Mouse (Mus musculus): ENCODE results near the gene Prm1. TPM values are rescaled to one million over a fixed set of nuclear protein-coding genes. Genes with fewer than 3 reads are reported as not detected.
"Not testable (repeated sequence)": the region's sequence is repeated elsewhere in the genome, so short reads cannot be mapped to it uniquely, and the experiment has no call there.

Gene Prm1
- polyA plus RNA-seq, 1 experiment from 2014 or later, result 0.83 TPM

GRCm38 (mm10) chr16:10819966-10820365 lies 14.3 kb upstream of the Prm1 start:
- 73% methylated on average over 3 of the region's 3 CpGs for WGBS
- Histone ChIP-seq H3K4me1 (peaks cover 12% of the 10 kb centered on the region), H3K9me3 (0 out of 2 replicates have a peak, but pooled peaks cover 3% of the 10 kb centered on the region), H3K27ac (no peak overlapping the region), H3K27me3 (no peaks in the 10 kb centered on the region), H3K4me2 (replicated peaks) (no peak overlapping the region), H3K36me3 (no peaks in the 10 kb centered on the region), H3K9ac (no peak overlapping the region), H3K4me3 (no peak overlapping the region)
- no peak for ATAC-seq (ENCODE audit: low FRiP score, low read depth)

DNA sequence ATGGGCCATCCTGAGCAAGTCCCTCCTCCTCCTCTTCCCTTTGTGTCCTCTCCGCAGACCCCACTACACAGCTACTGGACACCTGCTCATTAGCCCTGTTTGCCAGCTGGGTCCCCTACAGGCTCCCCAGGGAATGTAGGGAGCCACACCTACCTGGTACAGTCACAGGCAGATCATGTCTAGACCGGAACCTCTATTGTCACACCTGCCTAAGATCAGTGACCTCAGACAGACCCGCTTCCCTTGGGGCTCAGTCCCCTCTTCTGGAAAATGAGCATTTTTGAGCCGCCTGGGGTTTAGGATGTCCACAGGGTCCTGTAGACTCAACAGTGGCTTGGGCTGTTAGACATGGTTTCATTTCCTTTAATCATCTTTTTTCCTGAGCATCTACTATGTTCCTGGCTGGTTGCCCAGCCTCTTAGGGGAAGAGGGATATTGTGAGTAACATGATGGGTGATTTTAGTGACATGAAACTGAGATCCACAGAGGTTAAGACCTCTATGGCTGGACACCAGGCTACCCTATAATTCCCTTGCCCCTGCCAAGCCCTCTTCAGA lies 13.0 kb upstream of the Prm1 start:
- H3K9ac ChIP-seq, result no peak overlapping the region
- H3K36me3 ChIP-seq, result no peaks in the 10 kb centered on the region
- no peak for ATAC-seq (ENCODE audit: low FRiP score, low read depth)
- H3K4me1 ChIP-seq, result peaks cover 9% of the 10 kb centered on the region
- 0 out of 2 replicates have a peak, but pooled peaks cover 3% of the 10 kb centered on the region for H3K9me3 ChIP-seq
- no peak overlapping the region for H3K27ac ChIP-seq
- 80% methylated on average over 4 of the region's 4 CpGs for WGBS
- H3K27me3 ChIP-seq, result no peaks in the 10 kb centered on the region
- H3K4me2 ChIP-seq (replicated peaks), result no peak overlapping the region
- no peak overlapping the region for H3K4me3 ChIP-seq

- H3K4me3 ChIP-seq, result no peak overlapping the region
- H3K36me3 ChIP-seq, result no peaks in the 10 kb centered on the region
- H3K27ac ChIP-seq, result no peak overlapping the region
- H3K9me3 ChIP-seq, result no peaks in the 10 kb centered on the region
- H3K4me1 ChIP-seq, result no peaks in the 10 kb centered on the region
- H3K4me2 ChIP-seq (replicated peaks), result no peak overlapping the region
- no peaks in the 10 kb centered on the region for H3K27me3 ChIP-seq
- ATAC-seq (ENCODE audit: low FRiP score, low read depth), result no peak
- no peak overlapping the region for H3K9ac ChIP-seq
- WGBS, result 76% methylated on average over 4 of the region's 4 CpGs
Measured at GRCm38 (mm10) chr16:10814864-10815263, 9.2 kb upstream of the Prm1 start.

GRCm38 (mm10) chr16:10813726-10814125 lies 8.1 kb upstream of the Prm1 start:
- Histone ChIP-seq H3K36me3 (no peaks in the 10 kb centered on the region), H3K27ac (no peak overlapping the region), H3K9me3 (no peaks in the 10 kb centered on the region), H3K27me3 (no peaks in the 10 kb centered on the region), H3K4me2 (replicated peaks) (no peak overlapping the region), H3K4me3 (no peak overlapping the region), H3K9ac (no peak overlapping the region), H3K4me1 (no peaks in the 10 kb centered on the region)
- WGBS, result 82% methylated on average over 4 of the region's 4 CpGs
- ATAC-seq (ENCODE audit: low FRiP score, low read depth), result no peak

- H3K27ac ChIP-seq, result no peak within 1 kb of the TSS
- H3K4me2 ChIP-seq (replicated peaks), result no peak within 1 kb of the TSS
- H3K9me3 ChIP-seq, result no peaks in the 10 kb centered on the region
- no peaks in the 10 kb centered on the region for H3K36me3 ChIP-seq
- no peaks in the 10 kb centered on the region for H3K4me1 ChIP-seq
- WGBS, result 85% methylated on average over 2 of the region's 2 CpGs
- ATAC-seq (ENCODE audit: low FRiP score, low read depth), result no peak
- H3K27me3 ChIP-seq, result no peaks in the 10 kb centered on the region
- no peak within 1 kb of the TSS for H3K9ac ChIP-seq
- H3K4me3 ChIP-seq, result no peak within 1 kb of the TSS
Measured at GRCm38 (mm10) chr16:10812865-10813371, 7.3 kb upstream of the Prm1 start, which contains the start of gene Gm11172. Gm11172 (plus strand) TSS chr16:10812915.

DNA sequence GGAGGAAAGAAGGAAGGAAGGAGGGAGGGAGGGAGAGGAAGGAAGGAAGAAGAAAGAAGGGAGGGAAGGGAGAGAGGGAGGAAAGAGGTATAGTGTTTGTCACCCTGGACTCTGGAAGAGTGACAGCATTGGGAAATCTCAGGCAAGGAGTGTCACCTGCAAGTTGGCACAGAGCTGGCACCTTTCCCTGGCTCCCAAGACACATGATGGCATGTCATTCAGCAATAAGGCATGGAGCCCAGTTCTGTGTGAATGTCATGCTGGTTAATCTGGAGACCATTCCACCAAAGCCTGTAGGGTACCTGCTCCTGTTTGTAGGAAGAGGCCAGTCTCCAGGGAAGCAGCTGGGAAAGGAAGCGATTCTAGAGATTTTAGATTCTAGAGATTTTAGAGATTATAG lies 4.7 kb upstream of the Prm1 start:
- no peaks in the 10 kb centered on the region for H3K27me3 ChIP-seq
- H3K4me3 ChIP-seq, result no peak overlapping the region
- no peak overlapping the region for H3K9ac ChIP-seq
- no peak overlapping the region for H3K4me2 ChIP-seq (replicated peaks)
- H3K9me3 ChIP-seq, result no peaks in the 10 kb centered on the region
- 100% methylated on average over 1 of the region's 1 CpGs for WGBS
- no peak overlapping the region for H3K27ac ChIP-seq
- ATAC-seq (ENCODE audit: low FRiP score, low read depth), result no peak
- no peaks in the 10 kb centered on the region for H3K36me3 ChIP-seq
- H3K4me1 ChIP-seq, result peaks cover 11% of the 10 kb centered on the region

GRCm38 (mm10) chr16:10802420-10802819 lies 3.2 kb downstream of the Prm1 start:
- H3K4me2 ChIP-seq (replicated peaks); ATAC-seq (ENCODE audit: low FRiP score, low read depth); H3K9me3 ChIP-seq; H3K27me3 ChIP-seq; H3K9ac ChIP-seq; H3K27ac ChIP-seq; H3K4me3 ChIP-seq; H3K36me3 ChIP-seq: not testable (repeated sequence)
- 86% methylated on average over 3 of the region's 3 CpGs for WGBS
- H3K4me1 ChIP-seq, result peaks cover 11% of the 10 kb centered on the region

- H3K9me3 ChIP-seq, result no peaks in the 10 kb centered on the region
- no peak within 1 kb of the TSS for H3K4me2 ChIP-seq (replicated peaks)
- H3K27ac ChIP-seq, result no peak within 1 kb of the TSS
- H3K36me3 ChIP-seq, result no peaks in the 10 kb centered on the region
- H3K4me3 ChIP-seq, result no peak within 1 kb of the TSS
- 74% methylated on average over 6 of the region's 6 CpGs for WGBS
- no peak for ATAC-seq (ENCODE audit: low FRiP score, low read depth)
- no peaks in the 10 kb centered on the region for H3K4me1 ChIP-seq
- peaks cover 33% of the 10 kb centered on the region for H3K27me3 ChIP-seq
- no peak within 1 kb of the TSS for H3K9ac ChIP-seq
Measured at GRCm38 (mm10) chr16:10796034-10796433, 9.6 kb downstream of the Prm1 start, which contains the start of gene Prm2. Prm2 (minus strand) TSS chr16:10796134.

GRCm38 (mm10) chr16:10790702-10791101 lies 14.9 kb downstream of the Prm1 start, which contains the start of gene Prm3:
Prm3 (minus strand) TSS chr16:10790914.
- WGBS, result 68% methylated on average over 9 of the region's 9 CpGs
- H3K4me3 ChIP-seq, result no peak within 1 kb of the TSS
- no peak within 1 kb of the TSS for H3K27ac ChIP-seq
- H3K27me3 ChIP-seq, result peaks cover 14% of the 10 kb centered on the region
- peaks cover 17% of the 10 kb centered on the region for H3K4me1 ChIP-seq
- no peaks in the 10 kb centered on the region for H3K36me3 ChIP-seq
- no peak within 1 kb of the TSS for H3K9ac ChIP-seq
- H3K9me3 ChIP-seq, result no peaks in the 10 kb centered on the region
- ATAC-seq (ENCODE audit: low FRiP score, low read depth), result no peak
- no peak within 1 kb of the TSS for H3K4me2 ChIP-seq (replicated peaks)

- H3K36me3 ChIP-seq, result no peaks in the 10 kb centered on the region
- peaks cover 20% of the 10 kb centered on the region for H3K4me1 ChIP-seq
- no peaks in the 10 kb centered on the region for H3K27me3 ChIP-seq
- no peak overlapping the region for H3K4me3 ChIP-seq
- H3K27ac ChIP-seq, result no peak overlapping the region
- H3K9me3 ChIP-seq, result no peaks in the 10 kb centered on the region
- H3K4me2 ChIP-seq (replicated peaks), result no peak overlapping the region
- no peak overlapping the region for H3K9ac ChIP-seq
- ATAC-seq (ENCODE audit: low FRiP score, low read depth), result no peak
- 51% methylated on average over 4 of the region's 4 CpGs for WGBS
Measured at GRCm38 (mm10) chr16:10788866-10789265, 16.8 kb downstream of the Prm1 start.

DNA sequence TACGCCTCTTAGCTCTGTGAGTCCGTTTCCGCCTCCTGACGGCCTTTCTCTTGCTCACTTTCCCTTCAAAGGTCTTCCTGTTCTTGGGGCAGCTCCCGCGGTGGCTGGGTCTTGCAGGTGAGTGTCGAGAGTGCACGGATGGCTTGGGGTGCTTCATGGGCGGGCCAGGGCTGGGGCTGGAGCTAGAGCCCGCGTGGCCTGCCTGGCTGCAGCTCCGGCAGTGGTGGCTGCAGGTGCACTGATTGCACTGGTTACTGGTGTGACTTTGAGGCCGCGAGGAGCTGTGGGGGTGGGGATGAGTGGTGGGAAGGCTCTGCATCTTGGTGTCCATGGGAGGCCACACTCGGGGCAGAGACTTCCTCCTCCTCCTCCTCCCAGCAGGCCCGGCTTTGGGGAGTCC lies 17.4 kb downstream of the Prm1 start, which contains the start of gene Tnp2:
Gene Tnp2, minus strand, starts transcription at position 390 of the 400 bp plus-strand sequence.
- Histone ChIP-seq H3K36me3 (no peaks in the 10 kb centered on the region), H3K4me2 (replicated peaks) (no peak within 1 kb of the TSS), H3K27me3 (no peaks in the 10 kb centered on the region), H3K27ac (no peak within 1 kb of the TSS), H3K4me3 (no peak within 1 kb of the TSS), H3K9ac (peak within 1 kb of the TSS; percentile 3; the same call in 1 of the 2 replicates), H3K9me3 (no peaks in the 10 kb centered on the region), H3K4me1 (peaks cover 26% of the 10 kb centered on the region)
- WGBS, result 36% methylated on average over 15 of the region's 16 CpGs
- no peak for ATAC-seq (ENCODE audit: low FRiP score, low read depth)

DNA sequence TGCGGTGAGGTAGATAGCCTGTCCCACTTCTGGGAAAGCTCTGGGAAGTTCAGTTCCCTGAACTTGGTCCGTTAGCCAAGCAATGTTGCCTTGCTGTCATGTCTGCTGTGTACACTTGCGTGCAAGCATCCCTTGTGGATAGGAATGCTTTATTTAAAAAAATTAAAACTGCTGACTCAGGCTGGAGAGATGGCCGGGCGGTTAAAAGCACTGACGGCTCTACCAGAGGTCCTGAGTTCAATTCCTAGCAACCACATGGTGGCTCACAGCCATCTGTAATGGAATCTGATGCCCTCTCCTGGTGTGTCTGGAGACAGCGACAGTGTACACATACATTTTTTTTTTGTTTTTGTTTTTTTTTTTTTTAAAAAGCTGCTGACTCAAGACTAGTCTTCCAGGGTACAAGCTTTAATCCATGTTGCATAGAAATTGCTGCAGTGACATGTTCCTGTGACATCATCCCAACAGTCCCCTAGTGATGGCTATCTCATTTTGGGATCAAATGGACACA lies 18.0 kb downstream of the Prm1 start:
- Histone ChIP-seq H3K27me3 (no peaks in the 10 kb centered on the region), H3K4me2 (replicated peaks) (no peak overlapping the region), H3K27ac (peak overlapping the region; percentile 99; the same call in 1 of the 2 replicates), H3K36me3 (0 out of 2 replicates have a peak, but pooled peaks cover 3% of the 10 kb centered on the region), H3K4me3 (no peak overlapping the region), H3K4me1 (peaks cover 32% of the 10 kb centered on the region), H3K9ac (no peak overlapping the region), H3K9me3 (no peaks in the 10 kb centered on the region)
- ATAC-seq (ENCODE audit: low FRiP score, low read depth), result no peak
- 83% methylated on average over 7 of the region's 7 CpGs for WGBS

All from limb, embryonic 13.5 days (tissue).